Mouse (Mus musculus) gastrocnemius, adult 2 months (tissue): Measurements from ENCODE around the gene Gm44965. TPM values are rescaled to one million over a fixed set of nuclear protein-coding genes. Genes with fewer than 3 reads are reported as not detected.
A peak's percentile ranks its signal among the peaks of the same experiment; 100 is the strongest.

ENCODE experiments used
- DNase-seq: peaks from one replicate; pipeline ENCODE4 v3.0.0; 2022
- H3K27ac ChIP-seq: fragments of 200-600 bp; 2 replicates; pipeline ENCODE4 v1.8.1; 2022; ENCODE audit warnings: mild to moderate bottlenecking
- H3K4me3 ChIP-seq: fragments of 200-600 bp; 2 replicates; pipeline ENCODE4 v1.8.1; 2022; ENCODE audit warnings: mild to moderate bottlenecking, moderate library complexity
- CTCF ChIP-seq: fragments of 200-600 bp; IDR thresholded peaks from 2 replicates; pipeline ENCODE4 v1.8.1; 2022; ENCODE audit warnings: antibody characterized with exemption, mild to moderate bottlenecking, moderate library complexity
- intact Hi-C: fragments of 180-260 bp; cut with DNase I; formaldehyde crosslinking; loops from one replicate; pipeline ENCODE4 v1.15.1; 2025
- total RNA-seq, 2 experiments: library from RNA; stranded (reverse); gene quantifications; 2 replicates each; pipeline ENCODE4 v1.2.3; 2021

Gene Gm44965
- total RNA-seq, 2 experiments from 2014 or later: not detected

DNA sequence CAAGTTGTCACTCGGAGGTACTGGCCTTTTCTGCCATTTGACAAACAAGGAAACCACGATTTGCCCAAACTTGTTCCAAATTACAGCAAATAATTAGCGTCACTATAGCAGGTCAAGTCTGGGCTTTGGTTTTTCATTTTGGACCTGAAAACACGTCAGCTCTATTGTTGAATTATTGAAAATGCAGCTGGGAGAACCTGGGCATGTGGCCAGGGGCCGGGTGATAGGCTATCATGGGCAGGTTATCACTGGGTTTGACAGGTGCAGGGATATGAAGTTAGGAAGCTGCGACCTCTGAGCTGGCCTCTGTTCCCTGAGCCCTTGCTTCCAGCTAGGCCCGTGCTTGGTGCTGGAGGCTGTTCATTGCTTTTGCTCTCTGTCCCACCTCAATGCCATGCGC lies 37.1 kb downstream of the Gm44965 start:
- H3K4me3 ChIP-seq: no peak overlapping the region
- no peak for DNase-seq
- no peak for TF ChIP-seq CTCF
- no peak overlapping the region for H3K27ac ChIP-seq
- intact Hi-C loops: no loop called here

DNA sequence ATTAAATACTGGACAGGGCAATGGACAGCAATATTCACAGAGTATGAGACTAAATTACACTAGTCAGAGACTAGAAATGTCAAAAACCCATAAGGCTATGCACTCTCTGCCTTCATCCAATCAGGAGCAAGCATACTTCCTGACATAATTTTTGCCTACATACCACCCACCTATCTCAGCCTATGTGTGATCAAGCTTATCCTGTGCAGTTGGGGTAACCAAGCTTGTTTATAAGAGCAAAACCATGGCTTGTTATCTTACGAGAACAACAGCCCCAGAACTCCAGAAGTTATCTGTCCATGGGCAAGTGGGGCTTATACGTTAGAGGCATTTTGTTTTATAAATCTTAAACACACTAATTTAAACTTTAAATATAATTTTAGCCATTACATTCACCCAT lies 41.4 kb downstream of the Gm44965 start:
- TF ChIP-seq CTCF: no peak
- intact Hi-C loops: no loop called here
- no peak overlapping the region for H3K4me3 ChIP-seq
- no peak for DNase-seq
- H3K27ac ChIP-seq: no peak overlapping the region

DNA sequence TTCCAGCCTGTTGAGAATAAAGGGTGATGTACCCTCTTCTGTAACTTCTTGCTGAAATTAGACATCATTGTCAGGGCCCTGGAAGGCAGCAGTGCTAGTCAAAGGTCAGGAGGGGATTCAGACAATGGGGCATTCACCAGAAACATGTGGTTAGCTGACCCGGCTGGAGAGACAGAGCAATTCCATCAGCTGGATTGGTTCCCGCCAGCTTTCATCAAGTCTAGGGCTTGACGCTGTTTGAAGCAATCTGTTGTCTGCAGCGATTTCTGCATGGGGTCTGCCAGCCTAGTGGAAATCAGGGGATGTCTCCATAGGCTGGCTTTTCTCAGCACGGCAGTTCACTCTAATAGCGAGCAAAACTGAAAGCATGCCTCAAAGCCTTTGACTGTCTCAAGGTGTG lies 42.8 kb downstream of the Gm44965 start:
- no peak for TF ChIP-seq CTCF
- no peak overlapping the region for H3K4me3 ChIP-seq
- no peak for DNase-seq
- intact Hi-C loops: no loop called here
- no peak overlapping the region for H3K27ac ChIP-seq

DNA sequence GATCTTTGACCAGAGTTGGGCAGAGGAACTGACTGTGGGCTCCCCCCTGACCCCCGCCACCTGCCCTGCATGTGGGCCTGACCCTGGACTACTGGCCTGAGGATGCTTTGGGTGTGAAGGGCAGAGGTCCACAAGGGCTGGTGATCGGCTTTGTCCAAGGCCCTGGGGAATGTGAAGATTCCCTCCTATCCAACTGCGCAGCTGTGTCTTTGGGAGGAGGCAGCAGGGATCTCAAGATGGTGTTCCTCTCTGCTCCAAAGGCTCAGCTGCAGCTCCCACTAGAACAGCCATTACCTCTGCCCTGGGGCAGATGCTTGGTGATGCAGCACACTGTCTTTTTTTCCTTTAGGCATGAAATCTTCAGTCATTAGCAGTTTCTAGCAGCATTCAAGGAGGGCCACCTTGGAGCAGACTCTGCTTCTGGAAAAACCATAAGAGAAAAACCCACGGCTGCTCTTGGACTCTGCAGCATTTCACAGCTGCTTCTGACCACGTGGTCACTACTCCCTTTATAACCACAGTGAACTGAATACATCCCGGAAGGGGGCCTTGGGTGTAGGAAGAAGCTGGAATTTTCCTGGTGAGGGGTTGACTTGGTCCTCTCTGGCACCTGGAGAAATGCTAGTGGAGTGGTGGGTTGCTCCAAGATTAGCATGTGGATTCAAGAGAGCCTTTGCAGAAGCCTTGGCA lies 44.2 kb downstream of the Gm44965 start:
- intact Hi-C loops: no loop called here
- DNase-seq: no peak
- no peak overlapping the region for H3K27ac ChIP-seq
- no peak overlapping the region for H3K4me3 ChIP-seq
- no peak for TF ChIP-seq CTCF

DNA sequence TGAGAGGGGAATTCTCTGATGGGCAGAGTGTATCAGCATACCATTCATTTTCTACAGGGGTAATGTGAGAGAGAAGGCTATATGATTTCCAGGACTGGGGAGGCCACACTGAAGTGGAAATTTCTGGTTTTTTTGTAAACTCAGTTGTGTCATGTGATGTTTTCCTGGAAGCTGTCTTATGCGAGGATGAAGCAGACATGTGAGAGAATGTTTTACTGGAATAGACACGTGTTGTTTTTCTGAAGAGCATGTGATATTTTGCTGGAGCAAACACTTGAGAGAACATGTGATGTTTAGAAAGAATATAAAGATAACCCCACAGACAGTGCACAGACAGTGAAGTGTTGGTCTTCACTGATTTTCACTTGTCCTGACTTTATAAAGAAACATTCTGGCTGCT lies 44.8 kb downstream of the Gm44965 start:
- no peak overlapping the region for H3K27ac ChIP-seq
- TF ChIP-seq CTCF: no peak
- H3K4me3 ChIP-seq: no peak overlapping the region
- intact Hi-C loops: no loop called here
- no peak for DNase-seq

DNA sequence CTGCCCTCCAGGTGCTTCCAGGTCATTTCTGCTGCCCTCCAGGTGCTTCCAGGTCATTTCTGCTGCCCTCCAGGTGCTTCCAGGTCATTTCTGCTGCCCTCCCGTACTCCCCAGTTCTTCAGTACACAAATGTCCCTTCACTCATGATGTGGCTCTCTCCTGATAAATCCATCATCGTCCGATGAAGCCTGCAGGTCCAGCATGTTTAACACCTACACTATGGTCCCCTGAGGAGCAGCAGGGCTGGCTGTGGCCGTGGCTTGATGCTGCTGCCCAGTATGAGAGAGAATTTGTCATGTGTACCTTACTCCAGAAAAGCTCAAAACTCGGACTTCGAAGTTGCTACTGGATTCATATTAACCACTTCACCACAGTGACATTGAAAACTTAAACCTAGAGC lies 47.6 kb downstream of the Gm44965 start:
- no peak overlapping the region for H3K4me3 ChIP-seq
- intact Hi-C loops: no loop called here
- TF ChIP-seq CTCF: no peak
- no peak overlapping the region for H3K27ac ChIP-seq
- DNase-seq: no peak

DNA sequence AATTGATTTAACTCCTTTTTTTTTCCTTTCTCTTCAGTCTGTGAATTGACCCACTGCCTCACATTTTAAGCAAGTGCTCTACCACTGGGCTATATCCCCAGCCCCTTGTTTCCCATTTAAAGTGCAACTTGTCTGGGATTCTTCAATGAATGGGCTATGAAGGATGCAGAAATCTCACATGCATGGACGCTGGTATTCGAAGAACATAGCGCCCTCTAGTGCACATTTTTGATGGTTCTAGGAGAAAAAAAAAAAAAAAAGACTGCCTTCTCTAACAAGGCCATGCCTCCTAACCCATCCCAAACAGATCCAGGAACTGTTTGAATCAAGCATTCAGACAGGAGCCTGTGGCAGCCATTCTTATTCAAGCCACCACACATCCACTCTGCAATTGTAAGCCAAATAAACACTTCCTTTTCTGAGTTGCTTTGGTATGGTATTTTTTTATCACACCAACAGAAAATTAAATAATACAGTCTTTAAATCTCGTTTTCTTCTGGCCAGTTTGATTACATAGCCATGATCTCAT lies 49.1 kb downstream of the Gm44965 start:
- Histone ChIP-seq H3K4me3 (no peak overlapping the region), H3K27ac (no peak overlapping the region)
- no peak for DNase-seq
- peak; percentile 75 for TF ChIP-seq CTCF
- intact Hi-C loops: loop anchor here (2.0 kb wide), 2 partner anchors 60 to 102 kb away; no protein-coding TSS in a partner anchor

DNA sequence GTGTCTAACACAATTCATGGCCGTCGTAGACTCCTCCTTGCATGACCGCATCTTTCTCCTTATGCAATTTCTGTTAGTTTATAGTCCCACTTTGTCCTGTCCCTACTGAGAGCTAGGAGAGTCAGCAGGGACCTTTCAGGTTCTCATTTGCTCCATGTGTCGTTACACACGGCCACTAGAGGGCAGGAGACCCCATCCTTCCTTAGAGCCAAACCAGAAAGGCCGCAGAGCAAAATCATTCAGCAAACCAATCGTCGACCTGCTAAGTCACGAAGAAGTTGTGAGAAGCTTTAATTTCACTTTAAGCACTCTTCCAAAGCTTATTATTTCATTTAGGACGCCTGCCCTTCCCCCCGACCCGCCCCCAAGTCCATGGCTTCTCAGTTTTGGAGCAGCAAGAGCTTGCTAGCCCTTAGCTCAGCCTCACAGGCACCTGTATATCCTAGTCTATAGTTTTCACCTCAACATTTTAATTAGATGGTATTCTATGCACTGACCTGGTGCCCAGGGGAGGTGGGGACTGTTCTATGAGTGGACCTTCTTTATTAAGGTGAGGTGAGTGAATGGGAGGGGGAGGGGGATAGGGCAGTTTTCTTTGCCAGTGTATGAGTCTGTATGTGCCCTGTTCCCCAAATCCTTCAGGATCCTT lies 52.0 kb downstream of the Gm44965 start:
- Histone ChIP-seq H3K27ac (peak overlapping the region; percentile 57; the same call in 1 of the 2 replicates), H3K4me3 (peak overlapping the region; percentile 40)
- DNase-seq: peak; percentile 78
- intact Hi-C loops: loop anchor here (1.0 to 2.0 kb wide), 2 partner anchors 127 to 467 kb away; no protein-coding TSS in a partner anchor
- peak; percentile 97; the same call in 1 of the 2 replicates for TF ChIP-seq CTCF

DNA sequence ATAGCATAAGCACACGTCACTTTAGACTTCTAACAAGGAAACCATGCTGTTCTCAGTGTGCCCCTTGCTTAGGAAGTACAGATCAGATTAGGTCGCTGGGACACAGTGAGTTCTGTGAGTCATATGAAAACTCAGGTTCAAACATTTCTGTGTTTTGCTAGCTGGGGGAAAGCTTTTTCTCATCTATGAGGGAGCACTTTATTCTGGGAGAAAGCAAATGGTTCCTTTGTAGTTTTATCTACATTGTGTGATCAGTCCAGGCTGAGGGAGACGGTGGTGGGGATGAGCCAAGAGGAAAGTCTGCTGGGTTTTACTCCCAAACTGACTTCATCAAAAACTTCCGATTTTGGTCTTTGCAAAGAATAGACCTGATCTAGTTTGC lies 52.6 kb downstream of the Gm44965 start:
- intact Hi-C loops: no loop called here
- DNase-seq: no peak
- H3K27ac ChIP-seq: no peak overlapping the region
- no peak overlapping the region for H3K4me3 ChIP-seq
- TF ChIP-seq CTCF: no peak

DNA sequence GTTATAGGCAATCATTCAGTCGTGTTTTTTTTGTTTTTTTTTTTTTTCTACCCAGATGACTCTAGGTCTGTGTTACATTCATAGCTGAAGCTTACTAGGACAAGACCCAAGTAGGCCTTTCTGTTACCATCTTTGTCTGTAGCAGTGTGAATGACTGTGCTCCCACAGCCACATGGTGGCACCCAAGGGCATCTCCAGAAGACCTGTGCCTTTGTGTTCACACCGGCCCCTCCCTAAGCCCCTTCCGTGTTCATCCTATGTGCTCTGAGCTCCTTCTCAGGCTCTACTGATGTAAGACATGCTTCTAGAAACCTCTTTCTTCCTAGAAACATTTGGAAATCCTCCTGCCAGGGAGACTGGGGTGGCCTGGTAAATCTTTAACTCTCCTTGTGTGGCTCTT lies 53.3 kb downstream of the Gm44965 start, which contains the start of gene Gimap8:
Gene Gimap8 (plus strand): TSS at position 240 of the 400 bp plus-strand sequence.
- Histone ChIP-seq H3K27ac (peak within 1 kb of the TSS; percentile 75), H3K4me3 (peak within 1 kb of the TSS; percentile 65)
- intact Hi-C loops: no loop called here
- TF ChIP-seq CTCF: peak; percentile 61
- DNase-seq: peak; percentile 44

DNA sequence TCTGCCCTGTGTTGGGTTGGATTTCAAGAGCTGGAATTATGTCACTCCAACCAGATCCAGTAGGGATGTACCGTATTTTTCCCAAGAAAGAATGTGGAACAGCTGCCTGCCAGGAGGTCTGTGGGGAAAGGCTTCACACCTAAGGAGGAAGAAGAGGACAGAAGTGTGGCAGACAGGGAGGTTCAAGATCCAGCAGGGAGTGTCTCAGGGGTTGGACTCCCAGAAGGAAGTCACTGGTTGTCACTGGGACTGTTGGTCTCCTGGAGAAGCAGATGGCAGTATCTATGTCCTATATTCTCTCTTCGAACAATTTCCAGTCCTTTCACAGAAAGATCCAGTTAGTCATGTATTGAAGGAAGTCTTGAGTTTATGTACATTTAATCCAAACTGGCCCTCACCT lies 53.9 kb downstream of the Gm44965 start:
- H3K4me3 ChIP-seq: peak overlapping the region; percentile 65
- no peak for DNase-seq
- intact Hi-C loops: no loop called here
- H3K27ac ChIP-seq: peak overlapping the region; percentile 75
- no peak for TF ChIP-seq CTCF

DNA sequence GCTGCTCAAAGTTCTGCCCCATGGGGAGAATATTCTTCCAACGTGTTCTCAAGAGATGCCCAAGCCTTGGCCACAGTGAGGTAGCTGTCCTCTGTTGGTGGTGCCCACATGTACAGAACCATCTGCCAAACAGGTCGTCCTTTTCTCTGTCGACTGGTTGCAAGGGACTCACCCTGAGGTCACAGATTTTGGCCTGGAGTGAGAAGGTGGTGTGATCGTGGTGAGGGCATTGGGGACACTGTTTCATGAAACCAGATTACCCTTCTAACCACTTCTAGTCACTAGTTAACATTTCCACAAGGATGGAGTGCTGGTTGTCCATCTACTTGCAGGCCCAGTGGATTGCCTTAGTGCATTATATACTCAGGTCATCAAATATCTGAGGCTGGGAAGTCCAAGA lies 55.0 kb downstream of the Gm44965 start:
- no peak for DNase-seq
- Histone ChIP-seq H3K4me3 (no peak overlapping the region), H3K27ac (no peak overlapping the region)
- intact Hi-C loops: no loop called here
- TF ChIP-seq CTCF: no peak

DNA sequence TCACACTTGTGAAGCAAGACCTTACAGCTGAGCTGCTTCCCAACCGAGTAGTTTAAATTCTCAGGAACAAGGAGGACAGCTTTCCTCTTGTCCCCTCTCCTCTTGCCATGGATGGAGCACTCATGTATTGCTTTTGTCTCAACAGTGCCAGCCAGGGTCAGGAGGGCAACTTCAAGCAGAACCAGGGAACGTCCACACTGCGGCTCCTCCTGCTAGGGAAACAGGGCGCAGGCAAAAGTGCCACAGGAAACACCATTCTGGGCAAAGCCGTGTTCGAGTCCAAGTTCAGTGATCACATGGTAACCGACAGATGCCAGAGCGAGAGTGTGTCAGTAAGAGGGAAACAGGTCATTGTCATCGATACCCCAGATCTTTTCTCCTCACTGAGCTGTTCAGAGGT lies 56.3 kb downstream of the Gm44965 start:
- no peak for DNase-seq
- TF ChIP-seq CTCF: no peak
- Histone ChIP-seq H3K27ac (no peak overlapping the region), H3K4me3 (no peak overlapping the region)
- intact Hi-C loops: no loop called here
